In the genomic region with DNA sequence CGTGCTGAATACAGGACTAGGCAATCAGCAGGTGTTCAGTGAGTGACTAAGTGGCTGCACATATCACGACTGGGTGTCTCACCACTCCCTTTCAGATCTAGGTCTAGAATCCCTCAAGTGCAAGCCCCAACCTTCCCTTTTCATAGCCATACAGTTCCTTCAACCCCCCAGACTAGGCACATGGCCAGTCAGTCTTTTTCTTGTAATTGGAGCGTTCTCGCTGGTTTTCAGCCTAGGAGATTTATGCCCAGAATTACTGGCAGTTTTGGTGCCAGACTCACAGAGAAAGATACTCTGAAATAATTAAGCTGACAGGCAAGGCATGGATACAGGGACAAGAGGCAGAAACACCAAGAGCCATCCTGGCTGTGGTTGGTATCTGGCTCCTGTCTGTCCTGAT, we compare ENCODE assay signal across 30 mouse cellular contexts. TPM values are rescaled to one million over a fixed set of nuclear protein-coding genes. Genes with fewer than 3 reads are reported as not detected.
DNase-seq lines count a peak whose midpoint lies in the region; ATAC-seq and TF ChIP-seq lines count a peak whose summit lies in the region.
"Had no signal": no experiment of that assay in that cellular context is flagged by ENCODE, and none has a peak within 500 bp of the region (broad histone marks: within the 10 kb centered on the region; RNA-seq: fewer than 3 reads in every experiment).

No protein-coding gene starts in this region.

- peak; percentile 69 for ATAC-seq in forebrain, postnatal 0 days
- ATAC-seq in forebrain, embryonic 13.5 days, result no peak
- ATAC-seq: activated CD4-positive, CD25-positive, alpha-beta regulatory T cell, adult 4 months; liver, embryonic 12.5 days; liver, postnatal 0 days had no signal

- H3K27me3 ChIP-seq in forebrain, postnatal 0 days (ENCODE audit: insufficient read depth, low read length), result no peaks in the 10 kb centered on the region
- H3K27me3 ChIP-seq in forebrain, embryonic 13.5 days, result no peaks in the 10 kb centered on the region
- H3K27me3 ChIP-seq: embryonic facial prominence, embryonic 15.5 days; hindbrain, embryonic 15.5 days; kidney, embryonic 15.5 days; liver, embryonic 12.5 days; midbrain, embryonic 12.5 days; neural tube, embryonic 13.5 days had no signal

- no peak overlapping the region; the same call in 1 of the 2 replicates for H3K27ac ChIP-seq in forebrain, postnatal 0 days (ENCODE audit: low read depth, low read length)
- H3K27ac ChIP-seq in forebrain, embryonic 13.5 days, result no peak overlapping the region
- H3K27ac ChIP-seq in left cerebral cortex, adult 2 months, result peak overlapping the region; percentile 61
- H3K27ac ChIP-seq: embryonic facial prominence, embryonic 10.5 days; embryonic facial prominence, embryonic 15.5 days; heart, embryonic 13.5 days; hindbrain, embryonic 15.5 days; kidney, embryonic 15.5 days; liver, embryonic 12.5 days; midbrain, embryonic 12.5 days; neural tube, embryonic 13.5 days had no signal

- H3K4me2 ChIP-seq in forebrain, postnatal 0 days (ENCODE audit: low read depth), result no peak overlapping the region
- no peak overlapping the region for H3K4me2 ChIP-seq in forebrain, embryonic 13.5 days
- H3K4me2 ChIP-seq: embryonic facial prominence, embryonic 15.5 days; heart, embryonic 13.5 days; hindbrain, embryonic 15.5 days; kidney, embryonic 15.5 days; liver, embryonic 12.5 days; midbrain, embryonic 12.5 days; neural tube, embryonic 13.5 days had no signal

- intact Hi-C loops in left cerebral cortex, adult 2 months (cut with DNase I), result no loop called here
- intact Hi-C loops in left cerebral cortex, postnatal 10 days (cut with DNase I), result no loop called here

- no peaks in the 10 kb centered on the region for H3K9me3 ChIP-seq in forebrain, postnatal 0 days (ENCODE audit: low read length)
- H3K9me3 ChIP-seq in forebrain, embryonic 13.5 days (replicated peaks), result no peaks in the 10 kb centered on the region
- H3K9me3 ChIP-seq: embryonic facial prominence, embryonic 10.5 days; embryonic facial prominence, embryonic 15.5 days; heart, embryonic 13.5 days; hindbrain, embryonic 15.5 days; kidney, embryonic 15.5 days; liver, embryonic 12.5 days; midbrain, embryonic 12.5 days; neural tube, embryonic 13.5 days had no signal

- WGBS in forebrain, postnatal 0 days, result 49% methylated on average over 4 of the region's 4 CpGs
- 79% methylated on average over 4 of the region's 4 CpGs for WGBS in forebrain, embryonic 13.5 days

- no peaks in the 10 kb centered on the region for H3K36me3 ChIP-seq in forebrain, postnatal 0 days (ENCODE audit: insufficient read depth)
- no peaks in the 10 kb centered on the region for H3K36me3 ChIP-seq in forebrain, embryonic 13.5 days (ENCODE audit: poor library complexity, severe bottlenecking)
- H3K36me3 ChIP-seq: embryonic facial prominence, embryonic 10.5 days; embryonic facial prominence, embryonic 15.5 days; heart, embryonic 13.5 days; hindbrain, embryonic 15.5 days; kidney, embryonic 15.5 days; liver, embryonic 12.5 days; midbrain, embryonic 12.5 days; neural tube, embryonic 13.5 days had no signal

- peaks cover 18% of the 10 kb centered on the region; the same call in 1 of the 2 replicates for H3K4me1 ChIP-seq in forebrain, postnatal 0 days (ENCODE audit: insufficient read depth)
- H3K4me1 ChIP-seq in forebrain, embryonic 13.5 days, result peaks cover 24% of the 10 kb centered on the region
- H3K4me1 ChIP-seq: embryonic facial prominence, embryonic 10.5 days; embryonic facial prominence, embryonic 15.5 days; heart, embryonic 13.5 days; kidney, embryonic 15.5 days; liver, embryonic 12.5 days had no signal

- TF ChIP-seq CTCF in forebrain, postnatal 0 days (IDR thresholded peaks at IDR 0.05; ENCODE audit: low read depth), result no peak
- no peak for TF ChIP-seq CTCF in left cerebral cortex, adult 2 months (IDR thresholded peaks at IDR 0.05)

- no peak overlapping the region for H3K4me3 ChIP-seq in forebrain, postnatal 0 days (ENCODE audit: low read depth, low read length)
- no peak overlapping the region for H3K4me3 ChIP-seq in forebrain, embryonic 13.5 days
- H3K4me3 ChIP-seq in left cerebral cortex, adult 2 months, result no peak overlapping the region
- H3K4me3 ChIP-seq: embryonic facial prominence, embryonic 10.5 days; embryonic facial prominence, embryonic 15.5 days; heart, embryonic 13.5 days; hindbrain, embryonic 15.5 days; kidney, embryonic 15.5 days; liver, embryonic 12.5 days; midbrain, embryonic 12.5 days; neural tube, embryonic 13.5 days had no signal

- peak; percentile 67 to 72 for DNase-seq in cerebellum, postnatal 10 days
- no peak for DNase-seq in cerebellum, adult 11-12 months
- DNase-seq in forebrain, postnatal 0 days, result peak; percentile 75
- peak in 1 of 2 experiments; percentile 39 for DNase-seq in left cerebral cortex, adult 2 months (ENCODE audit: extremely low spot score in 1 of 2, low spot score in 2 of 2)
- DNase-seq in left cerebral cortex, postnatal 10 days (ENCODE audit: extremely low spot score in 1 of 2, low spot score in 2 of 2), result no peak
- peak; percentile 55 for DNase-seq in right cerebral cortex, postnatal 25 days
- DNase-seq in right cerebral cortex, postnatal 36 days (ENCODE audit: low spot score in 2 of 2), result no peak
- DNase-seq: adrenal gland, adult 2 months; adrenal gland, postnatal 36 days; cerebellum, adult 9-10 months; gastrocnemius, postnatal 10 days; heart, postnatal 10 days; kidney, adult 18-20 months; kidney, postnatal 25 days; left cerebral cortex, postnatal 4 days; liver, postnatal 0 days; lung, postnatal 36 days; thymus, postnatal 4 days had no signal

- no peak overlapping the region for H3K9ac ChIP-seq in forebrain, postnatal 0 days
- no peak overlapping the region for H3K9ac ChIP-seq in forebrain, embryonic 13.5 days
- H3K9ac ChIP-seq: embryonic facial prominence, embryonic 15.5 days; heart, embryonic 13.5 days; hindbrain, embryonic 15.5 days; kidney, embryonic 15.5 days; liver, embryonic 12.5 days; liver, postnatal 0 days; midbrain, embryonic 12.5 days; neural tube, embryonic 13.5 days had no signal

RNA-seq across cellular contexts. Expression of gene Crtac1, which starts 37.7 kb away (rescaled TPM):
- 14.6 and 16.6 TPM in 2 replicates for total RNA-seq in forebrain, postnatal 0 days (2014; rRNA removed)
- polyA plus RNA-seq in forebrain, postnatal 0 days (2015; fragmentation: Nextera tagmentation; extraction: Ambion mirVana), result 38.1 and 49.9 TPM in 2 replicates
- 12.0 and 14.1 TPM in 2 replicates for polyA plus RNA-seq in forebrain, embryonic 13.5 days (2015; fragmentation: Nextera tagmentation; extraction: Ambion mirVana)
- total RNA-seq in left cerebral cortex, adult 2 months (2021), result 10 to 100 TPM; 62.9 to 72.8 TPM
- 10 to 100 TPM; 69.2 to 86.4 TPM for total RNA-seq in left cerebral cortex, postnatal 10 days (2021)
- total RNA-seq: CH12.LX had no signal
- polyA plus RNA-seq: activated CD4-positive, CD25-positive, alpha-beta regulatory T cell, adult 4 months; C2C12; liver, embryonic 12.5 days had no signal

Comparison
In these comparisons a context has a peak if more than half of its experiments do, and no peak if none do; other contexts are left out.
1. DNase-seq: peak in cerebellum, postnatal 10 days (2 of 2), forebrain, postnatal 0 days (single experiment) and right cerebral cortex, postnatal 25 days (single experiment); none in cerebellum, adult 11-12 months (single experiment), left cerebral cortex, postnatal 10 days (0 of 2) and right cerebral cortex, postnatal 36 days (0 of 2).